Mouse (Mus musculus): ENCODE data around the gene Spata20.

The Spata20 gene

GRCm38 (mm10) chr11:94486001-94486400, at the start of gene Spata20:
Gene Spata20 (minus strand): TSS chr11:94486179.
- DNase-seq (ENCODE audit: low read depth, low spot score): peak; percentile 60

GRCm38 (mm10) chr11:94533171-94533570, 47.2 kb upstream of the Spata20 start:
- no peak for DNase-seq (ENCODE audit: low read depth, low spot score)

- DNase-seq (ENCODE audit: low read depth, low spot score): no peak
These were observed 42.9 kb upstream of the Spata20 start for GRCm38 (mm10) chr11:94528879-94529278.

- DNase-seq (ENCODE audit: low read depth, low spot score): no peak
These were observed 40.3 kb upstream of the Spata20 start for GRCm38 (mm10) chr11:94526171-94526879.

GRCm38 (mm10) chr11:94521219-94521843, 35.4 kb upstream of the Spata20 start, which contains the start of gene Mycbpap:
Gene Mycbpap (minus strand): TSS chr11:94521742.
- DNase-seq (ENCODE audit: low read depth, low spot score): peak; percentile 49

- no peak for DNase-seq (ENCODE audit: low read depth, low spot score)
These were observed 27.5 kb upstream of the Spata20 start for GRCm38 (mm10) chr11:94513452-94513851.

GRCm38 (mm10) chr11:94508976-94509375, 23.0 kb upstream of the Spata20 start:
- DNase-seq (ENCODE audit: low read depth, low spot score): no peak

GRCm38 (mm10) chr11:94501482-94501881, 15.5 kb upstream of the Spata20 start:
- DNase-seq (ENCODE audit: low read depth, low spot score): no peak

GRCm38 (mm10) chr11:94500362-94500761, 14.4 kb upstream of the Spata20 start:
- no peak for DNase-seq (ENCODE audit: low read depth, low spot score)

- no peak for DNase-seq (ENCODE audit: low read depth, low spot score)
These were observed 13.7 kb upstream of the Spata20 start, which contains the start of gene Epn3 for GRCm38 (mm10) chr11:94499661-94500152. Gene Epn3 (minus strand): TSS chr11:94499974.

- no peak for DNase-seq (ENCODE audit: low read depth, low spot score)
These were observed 13.1 kb upstream of the Spata20 start for GRCm38 (mm10) chr11:94499035-94499434.

GRCm38 (mm10) chr11:94498093-94498996, 12.4 kb upstream of the Spata20 start:
- no peak for DNase-seq (ENCODE audit: low read depth, low spot score)

GRCm38 (mm10) chr11:94495415-94495814, 9.4 kb upstream of the Spata20 start:
- no peak for DNase-seq (ENCODE audit: low read depth, low spot score)

GRCm38 (mm10) chr11:94491749-94492099, 5.7 kb upstream of the Spata20 start:
- no peak for DNase-seq (ENCODE audit: low read depth, low spot score)

- DNase-seq (ENCODE audit: low read depth, low spot score): peak; percentile 77
These were observed 5.2 kb upstream of the Spata20 start for GRCm38 (mm10) chr11:94491035-94491748.

- DNase-seq (ENCODE audit: low read depth, low spot score): no peak
These were observed 3.8 kb upstream of the Spata20 start for GRCm38 (mm10) chr11:94489745-94490144.

GRCm38 (mm10) chr11:94488767-94489533, 3.0 kb upstream of the Spata20 start:
- no peak for DNase-seq (ENCODE audit: low read depth, low spot score)

GRCm38 (mm10) chr11:94485223-94485622, 756 bp downstream of the Spata20 start:
- no peak for DNase-seq (ENCODE audit: low read depth, low spot score)

GRCm38 (mm10) chr11:94484636-94485035, 1.3 kb downstream of the Spata20 start:
- no peak for DNase-seq (ENCODE audit: low read depth, low spot score)

GRCm38 (mm10) chr11:94483921-94484320, 2.1 kb downstream of the Spata20 start:
- DNase-seq (ENCODE audit: low read depth, low spot score): no peak

- no peak for DNase-seq (ENCODE audit: low read depth, low spot score)
These were observed 2.5 kb downstream of the Spata20 start for GRCm38 (mm10) chr11:94483436-94483835.
